Mouse (Mus musculus) kidney, embryonic 14.5 days (tissue): ENCODE data around the gene Ppt1. TPM values are rescaled to one million over a fixed set of nuclear protein-coding genes. Genes with fewer than 3 reads are reported as not detected.

ENCODE experiments used
- ATAC-seq: fragments of 200-750 bp; cut with Nextera tagmentation; 2 replicates; pipeline ENCODE4 v1.8.0; 2017; ENCODE audit warnings: moderate number of reproducible peaks, mild to moderate bottlenecking, moderate TSS enrichment, moderate library complexity; ENCODE audit not compliant: low FRiP score, low TSS enrichment
- H3K27ac ChIP-seq: fragments of 300-500 bp; sonication (generic); 2 replicates; pipeline ENCODE4 v1.5.1; 2014; ENCODE audit warnings: low read depth, mild to moderate bottlenecking, low read length, moderate library complexity, mixed read lengths
- H3K27me3 ChIP-seq: fragments of 300-500 bp; sonication (generic); 2 replicates; pipeline ENCODE4 v1.6.1; 2014; ENCODE audit warnings: mild to moderate bottlenecking, low read length; ENCODE audit not compliant: control insufficient read depth, insufficient read depth
- H3K36me3 ChIP-seq: fragments of 300-500 bp; sonication (generic); 2 replicates; pipeline ENCODE4 v1.6.1; 2014; ENCODE audit warnings: low read length, mixed read lengths; ENCODE audit not compliant: control insufficient read depth, insufficient read depth
- H3K4me1 ChIP-seq: fragments of 300-500 bp; sonication (generic); 2 replicates; pipeline ENCODE4 v1.6.1; 2014; ENCODE audit warnings: low read length, mixed read lengths; ENCODE audit not compliant: control insufficient read depth, insufficient read depth
- H3K4me2 ChIP-seq: fragments of 300-500 bp; sonication (generic); replicated peaks from 2 replicates; pipeline ENCODE4 v1.6.1; 2014; ENCODE audit warnings: low read depth, mild to moderate bottlenecking, low read length
- H3K4me3 ChIP-seq: fragments of 300-500 bp; sonication (generic); 2 replicates; pipeline ENCODE4 v1.5.1; 2014; ENCODE audit warnings: mild to moderate bottlenecking, low read length
- H3K9ac ChIP-seq: fragments of 300-500 bp; sonication (generic); 2 replicates; pipeline ENCODE4 v1.6.1; 2014; ENCODE audit warnings: low read depth, mild to moderate bottlenecking, low read length, moderate library complexity
- H3K9me3 ChIP-seq: fragments of 300-500 bp; sonication (generic); 2 replicates; pipeline ENCODE4 v1.6.1; 2016; ENCODE audit warnings: low read length; ENCODE audit not compliant: control insufficient read depth
- WGBS: fragments of 180-500 bp; shearing (Covaris S2); extraction: QIAGEN DNeasy Blood & Tissue Kit; methylation state at CpG from one replicate; pipeline ENCODE4 v1.1.7; 2014; 5-methylcytosine and 5-hydroxymethylcytosine counted together
- polyA plus RNA-seq: library from polyadenylated mRNA; unstranded; fragments of >200 nt; fragmentation: Nextera tagmentation; extraction: Ambion mirVana; gene quantifications from 2 replicates; pipeline ENCODE4 v1.2.1, GENCODE M21; 2014

Gene Ppt1
- polyA plus RNA-seq, 1 experiment from 2014 or later = 82.5 TPM

DNA sequence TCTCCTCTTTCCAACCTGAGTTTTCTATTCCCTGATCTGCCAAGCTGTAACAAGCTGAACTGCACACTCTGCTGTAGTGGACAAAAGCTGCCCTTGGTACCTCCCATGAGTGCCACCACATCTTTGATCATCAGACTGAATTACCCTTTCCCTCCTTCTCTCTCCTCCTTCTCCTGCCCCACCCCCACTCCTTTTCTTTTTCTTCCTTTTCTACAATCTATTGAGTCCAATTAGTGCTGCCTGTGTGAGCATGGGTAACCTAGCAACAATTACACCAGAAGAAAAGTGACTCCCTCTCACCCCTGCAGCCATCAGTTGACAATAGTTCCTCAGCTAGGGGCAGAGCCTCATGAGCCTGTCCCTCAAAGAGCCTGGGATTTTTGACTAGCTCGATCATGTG lies 4.2 kb upstream of the Ppt1 start:
- 17% methylated on average over 1 of the region's 1 CpGs for WGBS
- H3K4me2 ChIP-seq = no peak overlapping the region
- H3K36me3 ChIP-seq = no peaks in the 10 kb centered on the region
- 0 out of 2 replicates have a peak, but pooled peaks have one; percentile 28 for ATAC-seq
- no peak overlapping the region for H3K27ac ChIP-seq
- H3K4me3 ChIP-seq = no peak overlapping the region
- H3K9me3 ChIP-seq = no peaks in the 10 kb centered on the region
- 0 out of 2 replicates have a peak, but pooled peaks cover 3% of the 10 kb centered on the region for H3K4me1 ChIP-seq
- no peaks in the 10 kb centered on the region for H3K27me3 ChIP-seq
- H3K9ac ChIP-seq = no peak overlapping the region

DNA sequence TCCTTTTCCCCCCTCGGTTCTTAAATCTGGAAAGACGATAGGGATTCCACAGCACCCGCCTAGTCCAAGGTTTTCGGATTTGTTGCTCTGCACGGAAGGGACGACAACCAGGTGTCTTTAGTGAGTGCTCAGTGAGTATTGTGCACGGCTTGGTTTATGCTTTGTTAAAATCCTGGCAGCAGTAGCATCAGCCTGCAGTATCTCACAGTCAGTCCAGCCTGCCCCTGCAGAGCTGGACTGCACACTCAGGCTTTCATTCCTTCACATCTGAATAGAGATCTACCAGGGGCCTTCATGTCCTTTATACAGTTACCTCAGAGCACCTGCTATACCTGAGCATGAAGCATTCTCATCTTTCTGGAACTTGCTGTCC lies 347 bp downstream of the Ppt1 start:
- Histone ChIP-seq H3K27ac (peak overlapping the region; percentile 24; the same call in 1 of the 2 replicates), H3K4me2 (peak overlapping the region; percentile 85), H3K4me3 (peak overlapping the region; percentile 85), H3K36me3 (no peaks in the 10 kb centered on the region; the same call in 1 of the 2 replicates), H3K4me1 (0 out of 2 replicates have a peak, but pooled peaks cover 5% of the 10 kb centered on the region), H3K27me3 (no peaks in the 10 kb centered on the region), H3K9ac (peak overlapping the region; percentile 72), H3K9me3 (no peaks in the 10 kb centered on the region)
- WGBS = 0% methylated on average over 6 of the region's 7 CpGs
- no peak for ATAC-seq

DNA sequence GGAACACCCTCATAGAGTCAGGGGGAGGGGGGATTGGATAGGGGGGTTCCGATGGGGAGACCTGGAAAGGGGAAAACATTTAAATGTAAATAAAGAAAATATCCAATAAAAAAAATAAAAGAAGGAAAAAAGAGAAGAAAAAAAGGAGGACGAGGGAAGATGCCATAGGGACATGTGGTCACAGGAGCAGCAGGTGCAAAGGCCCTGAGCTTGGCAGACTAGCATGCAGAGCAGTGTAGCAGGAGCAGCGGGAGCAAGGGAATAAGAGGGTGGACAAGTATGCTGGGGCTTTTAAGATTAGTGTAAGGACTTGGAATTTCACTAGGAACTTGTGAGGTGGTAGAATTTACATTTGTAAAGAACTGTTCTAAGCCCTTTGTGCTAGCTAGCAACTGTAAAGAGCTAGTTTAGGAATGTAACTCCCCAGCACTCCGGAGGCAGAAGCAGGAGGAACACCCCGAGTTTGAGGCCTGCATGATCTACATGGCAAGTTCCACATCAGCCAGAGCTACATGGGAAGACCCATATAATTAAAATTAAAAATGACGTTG lies 1.2 kb downstream of the Ppt1 start:
- Histone ChIP-seq H3K4me3 (peak overlapping the region; percentile 85; the same call in 1 of the 2 replicates), H3K27ac (no peak overlapping the region), H3K4me1 (0 out of 2 replicates have a peak, but pooled peaks cover 5% of the 10 kb centered on the region), H3K27me3 (no peaks in the 10 kb centered on the region), H3K4me2 (no peak overlapping the region; the same call in 1 of the 2 replicates), H3K9me3 (no peaks in the 10 kb centered on the region), H3K36me3 (peaks cover 4% of the 10 kb centered on the region; the same call in 1 of the 2 replicates), H3K9ac (no peak overlapping the region)
- no peak for ATAC-seq
- 78% methylated on average over 6 of the region's 6 CpGs for WGBS

DNA sequence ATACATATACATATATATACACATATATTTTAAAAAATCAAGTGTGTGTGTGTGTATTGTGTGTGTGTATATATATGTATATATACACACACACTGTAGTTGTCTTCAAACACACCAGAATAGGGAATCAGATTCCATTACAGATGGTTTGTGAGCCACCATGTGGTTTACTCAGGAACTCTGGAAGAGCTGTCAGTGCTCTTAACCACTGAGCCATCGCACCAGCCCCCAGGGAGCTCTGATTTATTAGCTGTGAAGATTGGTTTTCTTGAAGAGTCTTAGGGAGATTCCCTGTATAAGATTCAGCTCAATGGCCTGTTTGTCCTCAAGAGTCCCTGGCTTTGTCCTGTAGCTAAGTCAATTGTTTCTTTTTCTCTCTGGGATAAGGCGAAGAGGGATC lies 2.0 kb downstream of the Ppt1 start:
- H3K27me3 ChIP-seq = no peaks in the 10 kb centered on the region
- no peak overlapping the region for H3K9ac ChIP-seq
- peaks cover 4% of the 10 kb centered on the region; the same call in 1 of the 2 replicates for H3K36me3 ChIP-seq
- no peak overlapping the region for H3K27ac ChIP-seq
- H3K4me3 ChIP-seq = no peak overlapping the region
- ATAC-seq = no peak
- H3K4me2 ChIP-seq = no peak overlapping the region
- 0 out of 2 replicates have a peak, but pooled peaks cover 5% of the 10 kb centered on the region for H3K4me1 ChIP-seq
- WGBS = 64% methylated on average over 2 of the region's 2 CpGs
- no peaks in the 10 kb centered on the region for H3K9me3 ChIP-seq

DNA sequence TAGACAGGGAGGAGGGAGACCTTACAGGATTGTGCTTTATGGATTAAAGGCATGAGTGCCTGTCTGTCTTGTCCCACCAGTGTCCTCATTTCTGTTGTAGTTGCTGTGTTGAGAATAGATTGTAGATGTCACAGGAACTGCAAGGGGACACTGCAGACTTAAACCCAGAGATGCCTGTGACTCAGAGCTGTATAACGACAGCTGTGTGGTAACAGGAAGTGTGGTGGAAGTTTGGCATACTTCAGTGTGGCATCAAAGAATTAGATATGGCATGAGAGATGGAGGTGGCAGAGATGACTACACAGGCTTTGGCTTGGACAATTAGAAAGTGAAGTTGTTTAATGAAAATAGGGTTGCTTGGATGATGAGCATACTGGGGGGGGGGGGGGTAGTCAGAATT lies 2.4 kb downstream of the Ppt1 start:
- Histone ChIP-seq H3K4me3 (no peak overlapping the region), H3K4me1 (0 out of 2 replicates have a peak, but pooled peaks cover 5% of the 10 kb centered on the region), H3K9ac (no peak overlapping the region), H3K36me3 (peaks cover 4% of the 10 kb centered on the region; the same call in 1 of the 2 replicates), H3K4me2 (no peak overlapping the region), H3K27me3 (no peaks in the 10 kb centered on the region), H3K9me3 (no peaks in the 10 kb centered on the region), H3K27ac (no peak overlapping the region)
- ATAC-seq = no peak
- WGBS = 71% methylated on average over 1 of the region's 1 CpGs

DNA sequence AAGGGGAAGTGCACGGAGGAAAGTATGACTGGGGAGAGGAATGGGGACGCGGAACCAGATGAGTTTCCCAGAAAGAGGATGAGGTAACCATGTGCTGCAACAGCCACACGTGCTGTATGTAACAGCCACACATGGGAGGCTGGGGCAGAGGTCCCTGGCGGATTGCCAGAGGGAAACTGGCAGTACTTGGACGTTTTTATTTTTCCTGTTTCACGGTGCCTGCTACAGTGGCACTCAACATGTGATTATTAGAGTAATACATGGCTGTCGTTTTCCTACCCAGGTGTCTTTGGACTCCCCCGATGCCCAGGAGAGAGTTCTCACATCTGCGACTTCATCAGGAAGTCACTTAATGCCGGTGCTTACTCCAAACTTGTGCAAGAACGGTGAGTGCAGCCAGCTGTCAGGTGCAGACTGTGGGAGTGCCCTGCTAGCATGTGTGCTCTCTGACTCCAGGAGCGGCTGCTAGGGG lies 12.1 kb downstream of the Ppt1 start:
- Histone ChIP-seq H3K27ac (no peak overlapping the region), H3K4me3 (no peak overlapping the region), H3K4me1 (no peaks in the 10 kb centered on the region), H3K36me3 (peaks cover 51% of the 10 kb centered on the region), H3K9ac (no peak overlapping the region), H3K9me3 (no peaks in the 10 kb centered on the region), H3K4me2 (no peak overlapping the region), H3K27me3 (no peaks in the 10 kb centered on the region)
- ATAC-seq = no peak
- 74% methylated on average over 13 of the region's 13 CpGs for WGBS

DNA sequence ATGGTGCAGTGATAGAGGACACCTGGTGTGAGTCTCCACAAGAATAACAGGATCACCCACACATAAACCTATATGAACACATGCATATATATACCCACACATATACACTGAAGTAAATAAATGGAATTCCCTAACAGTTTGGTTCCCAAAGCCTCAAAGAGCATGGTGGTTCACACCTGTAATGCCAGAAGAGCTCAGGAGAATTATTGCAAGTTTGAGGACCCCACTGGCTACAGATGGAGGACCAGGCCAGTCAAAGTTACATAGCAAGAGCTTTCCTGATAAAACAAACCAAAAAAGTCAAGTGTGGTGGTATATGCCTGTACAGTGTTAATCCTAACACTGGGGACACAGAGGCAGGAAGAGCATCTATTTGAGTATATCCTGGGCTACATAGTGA lies 15.5 kb downstream of the Ppt1 start:
- Histone ChIP-seq H3K4me2 (no peak overlapping the region), H3K36me3 (peaks cover 56% of the 10 kb centered on the region), H3K27ac (no peak overlapping the region), H3K4me3 (no peak overlapping the region), H3K27me3 (no peaks in the 10 kb centered on the region), H3K9ac (no peak overlapping the region), H3K9me3 (no peaks in the 10 kb centered on the region), H3K4me1 (no peaks in the 10 kb centered on the region)
- no peak for ATAC-seq

DNA sequence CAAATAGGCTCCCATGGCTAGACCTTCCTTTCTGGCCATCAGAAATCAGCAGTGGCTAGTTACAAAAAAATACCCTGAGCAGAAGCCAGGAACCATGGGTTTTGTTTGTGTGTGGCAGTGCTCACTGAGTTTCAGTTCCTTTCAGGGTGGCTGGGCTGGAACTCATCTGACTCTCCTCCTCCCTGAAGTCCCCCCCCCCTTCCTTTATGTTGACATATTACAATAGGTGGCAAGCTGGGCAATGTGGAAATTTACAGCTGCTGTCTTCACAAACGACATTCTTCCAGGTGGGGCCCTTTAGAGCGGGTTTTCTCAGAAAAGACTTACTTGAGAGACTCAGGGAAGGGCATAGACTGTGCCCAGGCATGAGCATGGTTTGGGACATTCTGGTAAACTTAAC lies 17.6 kb downstream of the Ppt1 start:
- WGBS = 35% methylated on average over 2 of the region's 2 CpGs
- H3K4me2 ChIP-seq = no peak overlapping the region
- no peaks in the 10 kb centered on the region for H3K4me1 ChIP-seq
- H3K27ac ChIP-seq = no peak overlapping the region
- no peak overlapping the region for H3K4me3 ChIP-seq
- H3K9me3 ChIP-seq = no peaks in the 10 kb centered on the region
- peaks cover 55% of the 10 kb centered on the region for H3K36me3 ChIP-seq
- H3K9ac ChIP-seq = no peak overlapping the region
- no peaks in the 10 kb centered on the region for H3K27me3 ChIP-seq
- ATAC-seq = no peak

DNA sequence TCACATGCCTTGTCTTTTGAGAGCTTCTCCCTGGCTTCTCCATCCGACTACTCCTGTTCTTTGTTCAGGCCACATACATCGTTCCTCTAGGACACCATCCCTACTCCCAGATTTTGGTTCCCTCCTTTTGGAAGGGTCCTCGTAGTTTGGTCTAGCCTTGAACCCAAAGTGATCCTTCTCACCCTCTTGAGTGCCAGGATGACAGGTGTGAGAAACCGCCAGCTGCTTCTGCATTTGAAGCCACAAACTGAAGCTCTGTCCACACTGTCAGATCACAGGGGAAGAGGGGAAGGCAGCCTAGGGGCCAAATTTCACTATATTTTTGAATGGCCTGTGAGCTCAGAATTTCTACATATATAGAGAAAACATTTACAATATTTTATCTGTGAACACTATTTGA lies 18.7 kb downstream of the Ppt1 start:
- no peaks in the 10 kb centered on the region for H3K4me1 ChIP-seq
- WGBS = 90% methylated on average over 4 of the region's 4 CpGs

More for the DNA sequence above, 18.7 kb downstream of the Ppt1 start:
- no peak for ATAC-seq
- Histone ChIP-seq H3K27me3 (no peaks in the 10 kb centered on the region), H3K9ac (no peak overlapping the region), H3K27ac (no peak overlapping the region), H3K4me3 (no peak overlapping the region), H3K36me3 (peaks cover 59% of the 10 kb centered on the region), H3K4me2 (no peak overlapping the region), H3K9me3 (no peaks in the 10 kb centered on the region)
